Mouse (Mus musculus) liver, adult 2 months (tissue): ENCODE measurements at regions not wholly inside any gene's neighbourhood (a gene's known extent, or its start where the extent isn't known, plus 50 kb on each side); places are given as distances from the start of the nearest gene placed in this dataset.

Experiments
- CTCF ChIP-seq: fragments of 200-500 bp; IDR thresholded peaks from 2 replicates; pipeline ENCODE4 v1.5.1; 2011; ENCODE audit warnings: low read depth, low read length, control low read depth
- POLR2A ChIP-seq: fragments of 200-500 bp; IDR thresholded peaks from 2 replicates; pipeline ENCODE4 v1.6.1; 2011; ENCODE audit warnings: low read length, control low read depth; ENCODE audit not compliant: insufficient read depth; ENCODE audit errors: extremely low read depth

DNA sequence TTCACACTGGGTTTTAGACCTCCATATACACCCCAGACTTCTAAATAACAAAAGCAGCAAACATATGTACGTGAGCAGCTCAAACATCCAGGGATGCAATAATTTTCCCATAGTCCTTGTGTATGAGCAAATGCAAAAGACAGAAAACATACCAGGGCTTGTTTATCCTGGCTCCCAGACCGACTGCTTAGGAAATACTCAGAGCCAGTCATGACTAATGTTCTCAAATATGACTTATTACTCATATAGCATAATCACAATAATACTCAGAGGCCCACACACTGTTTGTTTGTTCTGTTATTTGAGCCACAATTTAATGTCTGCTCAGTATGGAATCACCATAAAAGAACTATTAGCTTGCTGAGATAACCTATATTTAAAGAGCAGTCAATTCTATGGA, 91.8 kb upstream of the Dusp10 start:
- no peak for TF ChIP-seq CTCF
- no peak for TF ChIP-seq POLR2A
